ENCODE assay signal across 8 mouse cellular contexts in the genomic region with DNA sequence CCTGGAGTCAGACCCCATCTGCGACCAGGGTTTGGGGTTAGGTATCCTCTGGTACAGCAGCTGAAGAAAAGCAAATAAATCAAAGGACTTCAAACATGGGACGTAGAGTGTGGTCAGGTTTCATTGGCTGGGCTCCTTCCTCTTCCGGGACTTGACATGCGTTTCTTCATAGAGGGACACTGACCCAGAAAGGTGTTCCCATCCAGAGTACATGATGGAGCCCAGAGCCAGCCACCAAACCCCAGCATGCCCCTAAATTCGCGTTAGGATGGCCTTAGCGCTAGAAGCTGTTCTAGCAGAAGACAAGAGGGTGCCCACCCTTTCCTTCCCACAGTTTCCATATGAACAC. TPM values are rescaled to one million over a fixed set of nuclear protein-coding genes. Genes with fewer than 3 reads are reported as not detected.
DNase-seq lines count a peak whose midpoint lies in the region; ATAC-seq lines count a peak whose summit lies in the region.

No protein-coding gene starts in this region.

- WGBS in forebrain, embryonic 14.5 days: 26% methylated on average over 7 of the region's 7 CpGs
- WGBS in liver, embryonic 12.5 days (ENCODE audit: insufficient replicate concordance): 15% methylated on average over 7 of the region's 7 CpGs
- WGBS in stomach, embryonic 14.5 days: 14% methylated on average over 7 of the region's 7 CpGs

- no peak overlapping the region for H3K27ac ChIP-seq in forebrain, embryonic 14.5 days (ENCODE audit: low read depth, low read length)
- H3K27ac ChIP-seq in liver, embryonic 12.5 days: no peak overlapping the region
- no peak overlapping the region for H3K27ac ChIP-seq in stomach, embryonic 14.5 days (ENCODE audit: low read length)

- peak overlapping the region; percentile 48 for H3K4me3 ChIP-seq in forebrain, embryonic 14.5 days (ENCODE audit: low read depth, low read length)
- peak overlapping the region; percentile 81 for H3K4me3 ChIP-seq in liver, embryonic 12.5 days
- peak overlapping the region; percentile 89 for H3K4me3 ChIP-seq in stomach, embryonic 14.5 days (ENCODE audit: low read depth, low read length)

- peak; percentile 25 for DNase-seq in right cerebral cortex, postnatal 25 days
- DNase-seq in right cerebral cortex, adult 2 months (ENCODE audit: low spot score in 2 of 2): no peak
- no peak for DNase-seq in forebrain, embryonic 14.5 days (ENCODE audit: low spot score)
- no peak for DNase-seq in left cerebral cortex, adult 18-20 months (ENCODE audit: low spot score in 2 of 2)
- no peak for DNase-seq in adrenal gland, adult 18-20 months (ENCODE audit: low spot score in 2 of 2)
- no peak for DNase-seq in lung, postnatal 36 days

- no peak; the same call in 1 of the 2 replicates for ATAC-seq in forebrain, embryonic 14.5 days
- ATAC-seq in liver, embryonic 12.5 days: peak; percentile 42
- ATAC-seq in stomach, embryonic 14.5 days (ENCODE audit: insufficient number of reproducible peaks, insufficient read depth, low FRiP score, low read depth): no peak

- H3K9me3 ChIP-seq in forebrain, embryonic 14.5 days (replicated peaks; ENCODE audit: control insufficient read depth, low read length): no peaks in the 10 kb centered on the region
- H3K9me3 ChIP-seq in liver, embryonic 12.5 days (replicated peaks): no peaks in the 10 kb centered on the region
- H3K9me3 ChIP-seq in stomach, embryonic 14.5 days (ENCODE audit: control insufficient read depth, low read depth, low read length): no peaks in the 10 kb centered on the region

- H3K36me3 ChIP-seq in forebrain, embryonic 14.5 days (ENCODE audit: control insufficient read depth, insufficient read depth, low read length): no peaks in the 10 kb centered on the region
- no peaks in the 10 kb centered on the region for H3K36me3 ChIP-seq in liver, embryonic 12.5 days
- H3K36me3 ChIP-seq in stomach, embryonic 14.5 days (ENCODE audit: control insufficient read depth, insufficient read depth, low read length): no peaks in the 10 kb centered on the region

- peak overlapping the region; percentile 97 for H3K4me2 ChIP-seq in forebrain, embryonic 14.5 days (ENCODE audit: low read length)
- peak overlapping the region; percentile 99 for H3K4me2 ChIP-seq in liver, embryonic 12.5 days
- H3K4me2 ChIP-seq in stomach, embryonic 14.5 days (replicated peaks; ENCODE audit: low read depth, low read length): peak overlapping the region; percentile 92

- H3K9ac ChIP-seq in forebrain, embryonic 14.5 days (ENCODE audit: low read length): no peak overlapping the region
- H3K9ac ChIP-seq in liver, embryonic 12.5 days: peak overlapping the region; percentile 63
- H3K9ac ChIP-seq in stomach, embryonic 14.5 days (replicated peaks; ENCODE audit: low read depth, low read length): 0 out of 2 replicates have a peak overlapping the region, but pooled peaks have one; percentile 25

- H3K4me1 ChIP-seq in forebrain, embryonic 14.5 days (ENCODE audit: control insufficient read depth, insufficient read depth, low read length): peaks cover 4% of the 10 kb centered on the region; the same call in 1 of the 2 replicates
- peaks cover 37% of the 10 kb centered on the region for H3K4me1 ChIP-seq in liver, embryonic 12.5 days
- no peaks in the 10 kb centered on the region for H3K4me1 ChIP-seq in stomach, embryonic 14.5 days (ENCODE audit: control insufficient read depth, insufficient read depth, low read length)

- H3K27me3 ChIP-seq in forebrain, embryonic 14.5 days (replicated peaks; ENCODE audit: control insufficient read depth, insufficient read depth, low read length): no peaks in the 10 kb centered on the region; the same call in 1 of the 2 replicates
- H3K27me3 ChIP-seq in liver, embryonic 12.5 days (replicated peaks): no peaks in the 10 kb centered on the region
- H3K27me3 ChIP-seq in stomach, embryonic 14.5 days (ENCODE audit: control insufficient read depth, insufficient read depth, low read length): no peaks in the 10 kb centered on the region

RNA-seq across cellular contexts. Expression of gene Tnip2, which starts 0.4 kb away (rescaled TPM):
- polyA plus RNA-seq in forebrain, embryonic 14.5 days (2014; fragmentation: Nextera tagmentation; extraction: Ambion mirVana): 3.6 and 4.8 TPM in 2 replicates
- polyA plus RNA-seq in liver, embryonic 12.5 days (2016; fragmentation: Nextera tagmentation; extraction: Ambion mirVana): 7.4 and 10.9 TPM in 2 replicates
- 21.2 and 23.8 TPM in 2 replicates for polyA plus RNA-seq in stomach, embryonic 14.5 days (2014; fragmentation: Nextera tagmentation; extraction: Ambion mirVana)
- total RNA-seq in left cerebral cortex, adult 18-20 months (2021): 10 to 100 TPM; 20.2 to 22.0 TPM
- total RNA-seq in adrenal gland, adult 18-20 months (2021): 10 to 100 TPM; 14.9 to 18.3 TPM

RNA-seq across cellular contexts. Expression of gene Sh3bp2, which starts 11.4 kb away (rescaled TPM):
- 18.8 and 27.8 TPM in 2 replicates for polyA plus RNA-seq in forebrain, embryonic 14.5 days (2014; fragmentation: Nextera tagmentation; extraction: Ambion mirVana)
- 4.0 and 5.0 TPM in 2 replicates for polyA plus RNA-seq in liver, embryonic 12.5 days (2016; fragmentation: Nextera tagmentation; extraction: Ambion mirVana)
- 8.5 and 9.4 TPM in 2 replicates for polyA plus RNA-seq in stomach, embryonic 14.5 days (2014; fragmentation: Nextera tagmentation; extraction: Ambion mirVana)
- 1 to 10 TPM; 2.4 to 2.9 TPM for total RNA-seq in left cerebral cortex, adult 18-20 months (2021)
- total RNA-seq in adrenal gland, adult 18-20 months (2021): 10 to 100 TPM; 16.9 to 20.9 TPM

RNA-seq across cellular contexts. Expression of gene Add1, which starts 59.3 kb away (rescaled TPM):
- polyA plus RNA-seq in forebrain, embryonic 14.5 days (2014; fragmentation: Nextera tagmentation; extraction: Ambion mirVana): 166 and 196 TPM in 2 replicates
- polyA plus RNA-seq in liver, embryonic 12.5 days (2016; fragmentation: Nextera tagmentation; extraction: Ambion mirVana): 164 and 166 TPM in 2 replicates
- polyA plus RNA-seq in stomach, embryonic 14.5 days (2014; fragmentation: Nextera tagmentation; extraction: Ambion mirVana): 193 and 196 TPM in 2 replicates
- total RNA-seq in left cerebral cortex, adult 18-20 months (2021): 100 to 1,000 TPM; 426 to 440 TPM
- total RNA-seq in adrenal gland, adult 18-20 months (2021): 100 to 1,000 TPM; 127 to 136 TPM
